Mouse (Mus musculus) liver, adult 2 months (tissue): ENCODE results near the gene Itsn1. TPM values are rescaled to one million over a fixed set of nuclear protein-coding genes. Genes with fewer than 3 reads are reported as not detected.

ENCODE experiments used
- DNase-seq: peaks from one replicate; pipeline ENCODE4 v3.0.0-alpha.2; 2011; ENCODE audit warnings: low read depth, low spot score; ENCODE audit errors: extremely low read depth
- H3K27ac ChIP-seq: fragments of 200-500 bp; replicated peaks from 2 replicates; pipeline ENCODE4 v1.5.1; 2012; ENCODE audit warnings: low read depth, mild to moderate bottlenecking, control low read depth, inconsistent platforms, low read length; ENCODE audit not compliant: insufficient read depth
- H3K27me3 ChIP-seq: fragments of 200-500 bp; 2 replicates; pipeline ENCODE4 v1.6.1; 2012; ENCODE audit warnings: mild to moderate bottlenecking, moderate library complexity, low read length, inconsistent platforms; ENCODE audit not compliant: control insufficient read depth, insufficient read depth
- H3K36me3 ChIP-seq: fragments of 200-500 bp; 2 replicates; pipeline ENCODE4 v1.6.1; 2012; ENCODE audit warnings: low read length, inconsistent platforms; ENCODE audit not compliant: control insufficient read depth, insufficient read depth
- H3K4me1 ChIP-seq: fragments of 200-500 bp; 2 replicates; pipeline ENCODE4 v1.6.1; 2011; ENCODE audit warnings: low read length; ENCODE audit not compliant: control insufficient read depth, insufficient read depth
- H3K4me3 ChIP-seq: fragments of 200-500 bp; 2 replicates; pipeline ENCODE4 v1.5.1; 2011; ENCODE audit warnings: low read depth, mild to moderate bottlenecking, control low read depth, low read length, moderate library complexity; ENCODE audit not compliant: insufficient read depth
- H3K79me2 ChIP-seq: fragments of 200-500 bp; 2 replicates; pipeline ENCODE4 v1.6.1; 2012; ENCODE audit warnings: inconsistent platforms, mild to moderate bottlenecking, low read length, moderate library complexity; ENCODE audit not compliant: control insufficient read depth, insufficient read depth
- H3K9ac ChIP-seq: fragments of 200-500 bp; 2 replicates; pipeline ENCODE4 v1.6.1; 2012; ENCODE audit warnings: low read depth, mild to moderate bottlenecking, control low read depth, inconsistent platforms, low read length
- CTCF ChIP-seq: fragments of 200-500 bp; IDR thresholded peaks from 2 replicates; pipeline ENCODE4 v1.5.1; 2011; ENCODE audit warnings: low read depth, low read length, control low read depth
- POLR2A ChIP-seq: fragments of 200-500 bp; IDR thresholded peaks from 2 replicates; pipeline ENCODE4 v1.6.1; 2011; ENCODE audit warnings: low read length, control low read depth; ENCODE audit not compliant: insufficient read depth; ENCODE audit errors: extremely low read depth
- WGBS: fragments of 180-500 bp; shearing (Covaris S2); methylation state at CpG from one replicate; pipeline ENCODE4 v1.1.7; 2018; 5-methylcytosine and 5-hydroxymethylcytosine counted together
- polyA plus RNA-seq: library from polyadenylated mRNA; depleted of rRNA; stranded (reverse); fragments of >200 nt; gene quantifications from 2 replicates; pipeline ENCODE4 v1.2.3, GENCODE M21; 2012
- total RNA-seq: library from RNA; depleted of rRNA; stranded (reverse); fragments of >200 nt; gene quantifications from 2 replicates; pipeline ENCODE4 v1.2.3, GENCODE M21; 2014

Gene Itsn1
- total and polyA plus RNA-seq, 2 experiments: 13.6 to 16.3 TPM

- TF ChIP-seq POLR2A (no peak), CTCF (no peak)
- no peak for DNase-seq
- Histone ChIP-seq H3K27ac (no peak overlapping the region), H3K79me2 (peaks cover 3% of the 10 kb centered on the region; the same call in 1 of the 2 replicates), H3K9ac (no peak overlapping the region), H3K4me3 (no peak overlapping the region), H3K4me1 (peaks cover 5% of the 10 kb centered on the region; the same call in 1 of the 2 replicates), H3K36me3 (peaks cover 4% of the 10 kb centered on the region), H3K27me3 (no peaks in the 10 kb centered on the region)
- 75% methylated on average over 7 of the region's 7 CpGs for WGBS
Observed at GRCm38 (mm10) chr16:91689791-91690190, 39.3 kb upstream of the Itsn1 start.

- H3K9ac ChIP-seq: no peak overlapping the region
- no peaks in the 10 kb centered on the region for H3K27me3 ChIP-seq
- H3K4me3 ChIP-seq: no peak overlapping the region
- TF ChIP-seq CTCF (peak; percentile 93), POLR2A (no peak)
- H3K79me2 ChIP-seq: no peaks in the 10 kb centered on the region
- peak; percentile 39 for DNase-seq
- WGBS: 39% methylated on average over 14 of the region's 14 CpGs
- peaks cover 12% of the 10 kb centered on the region for H3K36me3 ChIP-seq
- H3K4me1 ChIP-seq: peaks cover 3% of the 10 kb centered on the region; the same call in 1 of the 2 replicates
- no peak overlapping the region for H3K27ac ChIP-seq
Observed at GRCm38 (mm10) chr16:91694455-91695084, 34.5 kb upstream of the Itsn1 start.

- TF ChIP-seq CTCF (no peak), POLR2A (no peak)
- DNase-seq: no peak
- Histone ChIP-seq H3K4me1 (peaks cover 1% of the 10 kb centered on the region; the same call in 1 of the 2 replicates), H3K36me3 (peaks cover 13% of the 10 kb centered on the region), H3K79me2 (no peaks in the 10 kb centered on the region), H3K27me3 (no peaks in the 10 kb centered on the region), H3K9ac (no peak overlapping the region), H3K4me3 (no peak overlapping the region), H3K27ac (no peak overlapping the region)
- 55% methylated on average over 8 of the region's 8 CpGs for WGBS
Observed at GRCm38 (mm10) chr16:91695108-91695755, 33.8 kb upstream of the Itsn1 start.

GRCm38 (mm10) chr16:91698995-91699394 is 30.1 kb upstream of the Itsn1 start:
- Histone ChIP-seq H3K36me3 (peaks cover 12% of the 10 kb centered on the region), H3K4me3 (no peak overlapping the region), H3K27me3 (no peaks in the 10 kb centered on the region), H3K27ac (no peak overlapping the region), H3K4me1 (peaks cover 1% of the 10 kb centered on the region; the same call in 1 of the 2 replicates), H3K79me2 (no peaks in the 10 kb centered on the region), H3K9ac (no peak overlapping the region)
- no peak for DNase-seq
- TF ChIP-seq CTCF: no peak
- TF ChIP-seq POLR2A: no peak
- WGBS: 100% methylated on average over 1 of the region's 1 CpGs

- Histone ChIP-seq H3K36me3 (peaks cover 11% of the 10 kb centered on the region; the same call in 1 of the 2 replicates), H3K27me3 (no peaks in the 10 kb centered on the region), H3K27ac (no peak overlapping the region)
Observed at GRCm38 (mm10) chr16:91701908-91702307, 27.2 kb upstream of the Itsn1 start.

GRCm38 (mm10) chr16:91702771-91703188 is 26.3 kb upstream of the Itsn1 start:
- TF ChIP-seq CTCF (no peak), POLR2A (no peak)
- H3K4me3 ChIP-seq: no peak overlapping the region
- H3K27me3 ChIP-seq: no peaks in the 10 kb centered on the region
- H3K79me2 ChIP-seq: no peaks in the 10 kb centered on the region
- H3K27ac ChIP-seq: no peak overlapping the region
- H3K9ac ChIP-seq: no peak overlapping the region
- 88% methylated on average over 3 of the region's 3 CpGs for WGBS
- no peak for DNase-seq
- H3K36me3 ChIP-seq: peaks cover 15% of the 10 kb centered on the region
- H3K4me1 ChIP-seq: no peaks in the 10 kb centered on the region

More at GRCm38 (mm10) chr16:91701908-91702307, 27.2 kb upstream of the Itsn1 start:
- WGBS: 92% methylated on average over 13 of the region's 13 CpGs
- no peaks in the 10 kb centered on the region for H3K79me2 ChIP-seq
- H3K4me3 ChIP-seq: no peak overlapping the region
- TF ChIP-seq CTCF (no peak), POLR2A (no peak)
- no peak overlapping the region for H3K9ac ChIP-seq
- H3K4me1 ChIP-seq: no peaks in the 10 kb centered on the region
- DNase-seq: no peak
